Mouse (Mus musculus) myocyte (in vitro differentiated cells): ENCODE data around the gene Clns1a.

Experiments
- E2F4 ChIP-seq: IDR thresholded peaks from one replicate; pipeline ENCODE4 v1.6.1; 2011; ENCODE audit warnings: mild to moderate bottlenecking, control low read depth, moderate library complexity; ENCODE audit not compliant: insufficient read depth
- MAX ChIP-seq: IDR thresholded peaks from one replicate; pipeline ENCODE4 v1.6.1; 2011; ENCODE audit warnings: low read depth, mild to moderate bottlenecking, control low read depth
- MYOD1 ChIP-seq, 3 experiments: IDR thresholded peaks; one replicate each; pipeline ENCODE4 v1.6.1; 2011; ENCODE audit warnings: control low read depth in 2 of 3, low read depth in 2 of 3, mild to moderate bottlenecking in 2 of 3, moderate library complexity in 1 of 3; ENCODE audit not compliant: insufficient read length in 2 of 3, control insufficient read depth in 1 of 3
- POLR2A ChIP-seq: IDR thresholded peaks from one replicate; pipeline ENCODE4 v1.6.1; 2011; ENCODE audit warnings: low read depth, mild to moderate bottlenecking, control low read depth, moderate library complexity; ENCODE audit not compliant: insufficient read length
- TCF12 ChIP-seq: IDR thresholded peaks from one replicate; pipeline ENCODE4 v1.6.1; 2011; ENCODE audit warnings: mild to moderate bottlenecking, control low read depth; ENCODE audit not compliant: poor library complexity, insufficient read depth, severe bottlenecking
- TCF3 ChIP-seq: IDR thresholded peaks from one replicate; pipeline ENCODE4 v1.6.1; 2011; ENCODE audit warnings: low read depth, control low read depth; ENCODE audit not compliant: insufficient read length
- USF1 ChIP-seq: IDR thresholded peaks from one replicate; pipeline ENCODE4 v1.6.1; 2011; ENCODE audit warnings: low read depth, mild to moderate bottlenecking, control low read depth, moderate library complexity

DNA sequence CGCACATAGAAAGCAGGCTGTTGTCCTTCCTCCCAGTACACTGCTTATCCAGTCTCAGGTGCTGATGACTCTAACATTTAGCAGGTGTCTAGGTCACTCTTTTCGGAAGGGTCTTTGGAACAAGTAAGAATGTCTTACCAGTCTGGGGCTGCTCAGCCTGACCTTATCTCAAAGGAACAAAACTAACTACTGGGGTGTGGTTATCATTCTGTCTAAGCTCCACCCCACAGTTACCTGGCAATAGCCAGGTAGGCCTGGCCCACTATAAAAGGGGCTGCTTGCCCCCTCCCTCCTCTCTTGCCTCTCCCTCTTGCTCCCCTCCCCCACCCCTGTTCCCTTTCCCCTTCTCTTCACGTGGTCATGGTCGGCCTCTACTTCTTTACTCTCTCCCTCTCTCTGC lies 72.6 kb downstream of the Clns1a start:
- TF ChIP-seq POLR2A = no peak
- no peak for TF ChIP-seq MYOD1 (IDR thresholded peaks at IDR 0.05; ENCODE audit: control insufficient read depth in 1 of 3, insufficient read length in 2 of 3, low read depth in 2 of 3)
- TF ChIP-seq MAX = no peak
- no peak for TF ChIP-seq TCF12
- no peak for TF ChIP-seq TCF3
- no peak for TF ChIP-seq USF1
- TF ChIP-seq E2F4 = no peak
